Mouse (Mus musculus) adrenal gland, adult 2 months (tissue): ENCODE measurements at regions not wholly inside any gene's neighbourhood (a gene's known extent, or its start where the extent isn't known, plus 50 kb on each side); places are given as distances from the start of the nearest gene placed in this dataset.

Source experiments
- DNase-seq: peaks from one replicate; pipeline ENCODE4 v3.0.0; 2021

DNA sequence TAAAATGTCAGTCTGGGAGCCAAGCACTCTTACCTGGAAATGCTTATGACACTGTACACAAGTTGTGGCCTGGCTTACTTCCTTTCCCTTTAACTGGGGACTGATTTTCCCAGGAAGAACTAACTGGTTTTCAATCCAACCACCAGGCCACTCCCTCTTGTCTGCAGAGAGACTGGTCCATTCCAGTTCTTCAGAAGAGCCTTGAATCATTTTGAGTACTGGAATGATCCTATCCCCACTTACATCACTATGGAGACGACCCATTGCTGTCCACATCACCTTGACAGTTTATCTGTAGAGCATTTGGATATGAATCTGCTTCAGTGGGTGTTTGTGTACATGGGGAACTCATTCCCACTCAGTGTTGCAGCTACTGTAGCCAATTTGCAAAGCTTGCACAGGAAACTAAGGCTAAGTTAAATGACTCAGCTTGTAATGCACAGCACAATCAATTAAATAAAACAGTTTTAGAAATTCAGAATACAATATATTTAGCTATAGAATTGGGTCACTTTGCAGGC is 121.7 kb upstream of the Prep start:
- DNase-seq: no peak

DNA sequence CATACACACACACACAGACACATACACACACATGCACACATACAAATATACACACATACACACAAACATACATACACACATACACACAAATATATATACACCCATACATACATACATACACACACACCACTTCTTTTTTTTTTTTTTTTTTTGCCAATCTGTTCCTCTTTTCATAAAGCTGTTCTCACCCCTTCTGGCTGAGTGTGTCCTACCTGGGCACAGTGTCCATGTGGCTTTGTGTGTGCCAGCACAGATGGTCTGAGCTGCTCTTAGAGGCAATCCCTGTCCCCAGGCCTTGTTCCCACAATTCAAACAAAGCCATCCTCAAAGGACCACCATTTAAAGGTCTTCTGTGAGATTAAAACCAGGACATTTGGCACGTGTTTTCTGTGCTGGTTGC is 127.6 kb upstream of the Prep start:
- DNase-seq: no peak

DNA sequence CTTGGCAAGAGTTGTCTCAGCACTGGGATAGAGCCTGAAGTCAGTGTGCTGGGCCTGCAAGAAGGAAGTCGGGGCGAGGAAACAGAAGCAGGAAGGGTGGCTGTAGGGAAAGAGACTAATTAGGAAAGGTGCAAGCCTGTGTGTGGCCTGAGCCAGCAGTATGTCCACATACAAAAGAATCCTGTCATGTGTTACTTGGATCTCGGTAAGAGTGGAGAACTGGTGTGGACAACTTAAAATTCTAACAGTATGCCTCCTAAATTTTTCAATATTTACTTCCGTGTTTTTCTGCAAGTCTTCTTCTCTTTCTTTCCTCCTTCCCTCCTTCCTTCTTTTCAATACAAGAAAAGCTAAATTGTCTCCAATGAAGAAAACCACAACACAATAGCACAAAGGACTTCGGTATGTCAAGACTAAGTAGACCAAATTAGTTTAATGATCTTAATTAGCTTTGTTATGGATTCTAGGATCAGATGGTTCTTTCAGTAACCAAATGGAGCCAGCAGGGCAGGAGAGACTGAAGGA is 130.0 kb upstream of the Prep start:
- no peak for DNase-seq

DNA sequence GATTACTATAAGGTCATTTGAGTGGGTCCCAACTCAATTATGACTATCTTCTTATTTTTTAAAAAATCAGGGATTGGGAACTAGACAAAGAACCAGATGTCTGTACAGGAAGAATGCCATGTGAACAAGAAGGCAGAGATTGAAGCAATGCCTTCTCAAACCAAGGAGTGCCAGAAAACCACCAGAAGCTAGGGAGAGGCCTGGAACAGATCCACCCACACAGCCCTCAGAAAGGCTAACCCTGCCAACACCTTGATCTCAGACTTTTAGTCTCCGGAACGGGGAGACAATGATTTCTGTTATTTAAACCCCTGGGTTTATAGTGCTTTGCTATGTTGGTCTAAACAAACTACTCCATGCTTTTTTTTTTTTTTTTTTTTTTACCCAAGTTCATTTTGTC is 136.2 kb upstream of the Prep start:
- DNase-seq: no peak

DNA sequence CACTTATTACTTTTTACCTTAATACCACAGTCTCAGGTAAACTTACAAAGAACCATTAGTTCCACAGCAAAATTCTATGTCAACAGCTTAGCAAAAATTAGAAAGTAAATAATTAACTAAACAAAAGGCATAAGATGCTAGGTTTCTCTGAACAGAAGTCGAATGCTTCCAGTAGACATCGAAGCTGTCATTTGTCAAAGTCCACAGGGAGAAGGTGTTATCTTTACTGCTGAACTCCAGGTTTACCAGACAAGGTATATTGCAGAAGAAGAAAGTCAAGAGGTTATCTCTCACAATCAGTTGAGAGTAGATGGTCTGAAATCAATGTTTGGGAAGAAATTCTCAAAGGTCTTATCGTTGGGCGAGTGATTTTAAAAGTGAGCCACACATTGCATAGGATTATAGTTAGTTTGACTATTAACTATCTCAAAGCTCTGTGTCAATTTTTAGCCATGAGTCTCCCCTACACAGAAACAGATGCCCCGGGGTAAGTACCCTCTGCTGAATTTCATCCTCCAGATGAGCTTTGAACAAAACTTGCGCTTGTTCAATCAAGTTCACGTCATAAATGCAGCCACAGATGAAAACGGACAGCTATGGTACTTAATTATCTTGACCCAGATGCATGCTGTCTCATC is 153.1 kb upstream of the Prep start:
- DNase-seq: no peak

DNA sequence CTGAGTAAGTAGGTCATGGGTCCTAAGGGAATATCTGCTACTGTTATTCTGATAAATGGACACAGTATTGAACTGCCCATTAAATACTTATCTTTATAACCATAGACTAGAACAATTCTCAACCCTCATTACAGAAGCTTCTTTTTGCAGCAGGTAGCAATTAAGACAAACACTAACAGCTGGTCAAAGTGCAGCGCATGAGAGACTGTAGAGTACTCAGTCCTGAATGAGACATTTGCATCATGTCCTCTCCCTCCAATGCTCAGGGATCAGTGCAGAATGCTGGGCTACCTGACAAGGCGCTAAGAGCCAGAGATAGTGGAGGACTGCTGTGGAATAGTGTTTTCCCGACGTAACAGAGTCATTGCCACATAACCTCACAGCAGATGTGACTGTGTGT is 162.5 kb upstream of the Prep start:
- no peak for DNase-seq

DNA sequence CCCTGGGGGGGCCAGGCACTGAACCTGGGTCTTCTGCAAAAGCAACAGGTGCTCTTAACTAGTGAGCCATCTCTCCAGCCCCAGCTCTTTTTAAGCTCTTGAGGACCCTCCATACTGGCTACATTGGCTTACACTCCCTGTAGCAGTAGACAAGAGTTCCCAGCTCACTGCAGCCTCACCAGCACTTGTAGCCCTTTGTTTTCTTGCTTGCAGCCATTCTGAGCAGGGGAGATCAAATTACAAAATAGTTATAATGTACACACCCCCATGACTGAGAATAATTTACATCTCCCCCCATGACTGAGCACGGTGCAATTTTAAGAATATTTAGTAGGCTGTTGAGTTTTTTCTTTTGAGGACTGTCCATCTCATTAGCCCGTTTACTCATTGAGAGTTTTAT is 165.8 kb upstream of the Prep start:
- no peak for DNase-seq

DNA sequence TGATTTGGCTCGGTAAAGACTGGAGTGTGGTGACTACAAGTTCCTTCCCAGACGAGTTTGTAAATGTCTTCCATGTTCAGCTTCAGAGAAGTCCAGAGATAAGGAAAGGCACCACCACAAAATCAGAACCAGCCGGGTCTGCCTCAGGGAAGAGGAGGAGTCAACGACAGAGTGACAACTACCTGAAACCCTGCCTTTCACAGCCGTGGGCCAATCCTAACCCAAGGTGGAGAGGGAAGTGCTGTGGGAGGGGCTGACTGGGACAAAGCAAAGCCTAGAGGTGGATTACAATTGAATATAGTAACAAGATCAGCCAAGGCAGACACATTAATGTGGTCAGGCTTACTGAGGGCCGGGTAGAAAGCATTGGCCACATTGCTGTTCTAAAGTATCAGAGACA is 174.9 kb upstream of the Prep start:
- DNase-seq: no peak

DNA sequence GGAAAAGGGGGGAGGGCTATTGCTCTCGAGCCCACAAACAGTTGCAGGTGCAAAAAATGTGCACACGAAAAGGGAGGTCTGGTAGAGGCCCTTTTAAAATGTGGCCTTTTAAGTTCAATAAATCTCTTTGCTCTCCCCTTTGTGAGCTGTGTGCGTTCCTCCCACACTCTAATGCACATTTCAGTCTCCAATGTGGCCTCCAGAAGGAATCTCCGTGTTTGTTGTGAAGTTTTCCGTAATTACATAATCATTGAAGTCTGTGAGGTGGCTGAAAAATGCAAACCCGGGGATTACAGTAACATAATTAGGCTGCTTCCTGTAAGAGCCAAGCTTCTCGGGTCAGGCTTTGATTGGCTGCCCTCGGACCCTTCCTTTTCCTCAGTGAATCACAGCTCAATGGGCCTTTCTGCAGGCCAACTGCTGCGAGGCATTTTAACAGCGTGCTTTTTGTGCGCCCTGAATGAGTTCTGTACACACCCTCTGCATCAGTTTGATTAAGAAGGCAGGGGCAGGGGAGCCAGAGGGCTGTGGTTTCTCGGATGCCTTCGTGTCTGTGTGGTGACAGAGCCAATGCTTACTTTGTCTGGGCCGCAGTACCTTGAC is 179.8 kb upstream of the Prep start:
- DNase-seq: no peak

DNA sequence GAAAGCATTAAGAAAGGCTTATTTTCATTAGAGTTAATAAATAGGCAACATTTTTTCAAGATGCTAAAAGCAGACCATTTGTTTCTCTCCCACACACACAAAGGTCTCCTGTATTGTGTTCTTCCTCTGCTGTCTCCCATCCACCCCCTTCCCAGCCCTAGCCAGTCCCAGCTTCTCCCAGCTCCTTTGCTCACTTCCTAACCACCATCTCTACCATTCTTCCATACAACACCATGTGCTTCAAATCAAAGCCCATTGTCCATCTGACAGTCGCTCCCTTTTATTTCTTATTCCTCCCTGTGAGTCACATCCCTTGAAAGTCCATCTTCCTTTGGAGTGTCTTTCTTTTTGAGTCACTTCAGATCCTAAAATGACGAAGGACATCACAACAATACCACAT is 185.0 kb upstream of the Prep start:
- no peak for DNase-seq

DNA sequence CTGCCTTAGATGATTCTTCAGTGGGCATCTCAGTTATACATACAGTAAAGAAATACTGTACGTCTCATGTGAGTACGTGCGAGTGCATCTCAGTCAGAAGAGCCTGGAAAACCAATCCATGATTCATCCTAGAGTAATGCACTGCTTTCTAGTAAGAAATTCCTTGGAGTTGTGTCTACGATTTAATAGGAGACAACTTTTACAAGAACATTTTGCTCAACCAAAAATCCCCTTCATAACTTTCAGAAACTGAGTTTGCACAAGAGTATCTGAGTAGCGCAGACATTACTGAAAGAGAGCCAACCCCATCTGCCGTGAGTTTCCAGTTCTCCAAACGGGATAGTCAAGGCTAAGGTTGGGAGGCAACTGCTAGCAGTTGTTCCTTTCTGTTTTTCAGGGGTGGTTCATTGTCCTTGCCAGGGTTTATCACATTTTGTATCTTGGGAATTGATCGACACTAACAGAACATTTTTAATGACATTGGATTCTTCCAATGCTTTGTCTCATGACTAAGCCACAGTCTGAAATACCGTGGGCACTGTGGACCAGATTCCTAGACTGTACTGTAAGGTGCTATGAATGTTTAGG is 189.8 kb upstream of the Prep start:
- no peak for DNase-seq

DNA sequence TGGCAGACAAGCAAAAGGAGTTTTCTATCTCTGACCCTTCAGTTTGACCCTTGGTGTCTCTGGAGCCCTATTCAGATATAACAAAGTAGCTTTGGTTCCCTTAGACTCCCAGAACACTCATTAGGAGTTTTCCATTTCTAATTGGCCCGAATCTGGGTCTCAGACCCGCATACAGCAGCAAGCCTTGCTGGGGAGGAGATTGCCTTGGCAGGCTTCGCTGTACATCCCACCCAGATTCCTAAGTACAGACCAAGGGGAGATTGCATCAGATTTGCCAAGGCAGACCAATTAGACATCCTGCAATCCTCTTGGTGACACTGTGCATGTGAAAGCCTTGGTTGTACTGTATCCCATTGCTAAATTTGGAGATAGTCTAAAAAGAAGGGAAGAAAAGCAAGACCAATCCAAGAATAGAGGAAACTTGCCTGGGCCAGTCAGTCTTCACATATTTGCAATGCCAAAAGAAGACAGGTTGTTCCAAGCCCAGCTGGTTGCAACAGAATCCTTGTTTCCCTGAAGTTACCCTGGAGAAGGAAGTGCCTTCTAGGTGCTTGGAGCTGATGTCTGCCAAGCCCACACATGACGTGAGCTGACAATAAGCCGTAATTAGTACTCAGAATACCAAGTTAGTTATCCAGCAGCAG is 193.2 kb upstream of the Prep start:
- DNase-seq: no peak

DNA sequence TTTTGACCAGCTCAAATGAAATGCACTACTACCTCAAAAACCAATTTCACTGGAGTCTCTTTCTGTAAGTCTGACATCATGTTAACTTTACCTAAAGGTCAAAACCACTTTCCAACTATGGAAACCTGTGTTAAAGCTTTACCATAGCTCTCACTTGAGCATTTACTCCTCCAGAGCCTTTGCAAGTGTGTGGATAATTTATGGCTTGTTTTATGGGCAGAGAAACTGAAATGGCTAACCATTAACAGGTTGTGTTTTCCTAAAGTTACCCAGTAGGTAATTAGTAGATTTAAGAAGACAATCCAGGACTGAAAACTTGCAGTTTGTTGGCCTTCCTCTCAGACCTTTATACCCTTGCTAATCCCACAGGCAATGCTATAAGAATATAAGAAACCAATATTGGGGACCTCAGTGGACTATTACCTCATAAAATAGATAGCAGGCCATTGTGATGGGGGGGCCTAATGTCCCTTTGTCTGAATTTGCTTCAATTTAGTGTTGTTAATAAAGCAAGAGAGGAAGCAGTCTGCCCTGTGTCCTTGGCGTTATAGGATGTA is 202.7 kb upstream of the Prep start:
- no peak for DNase-seq

DNA sequence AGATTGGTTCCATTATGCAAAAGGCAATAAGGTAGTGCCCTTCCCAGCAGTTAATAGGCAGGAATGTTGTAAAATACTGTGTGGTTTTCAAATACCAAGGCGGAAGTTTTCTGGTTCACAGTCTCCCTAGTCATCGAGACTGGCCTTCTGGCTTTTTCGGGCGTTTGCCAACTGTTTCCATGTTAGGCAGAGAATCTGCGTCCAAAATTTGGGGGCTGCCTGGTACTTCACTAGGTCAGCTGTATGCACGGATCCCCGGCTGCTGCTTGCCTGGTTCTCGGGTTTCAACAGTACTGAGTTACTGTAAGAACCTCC is 204.7 kb upstream of the Prep start:
- no peak for DNase-seq

DNA sequence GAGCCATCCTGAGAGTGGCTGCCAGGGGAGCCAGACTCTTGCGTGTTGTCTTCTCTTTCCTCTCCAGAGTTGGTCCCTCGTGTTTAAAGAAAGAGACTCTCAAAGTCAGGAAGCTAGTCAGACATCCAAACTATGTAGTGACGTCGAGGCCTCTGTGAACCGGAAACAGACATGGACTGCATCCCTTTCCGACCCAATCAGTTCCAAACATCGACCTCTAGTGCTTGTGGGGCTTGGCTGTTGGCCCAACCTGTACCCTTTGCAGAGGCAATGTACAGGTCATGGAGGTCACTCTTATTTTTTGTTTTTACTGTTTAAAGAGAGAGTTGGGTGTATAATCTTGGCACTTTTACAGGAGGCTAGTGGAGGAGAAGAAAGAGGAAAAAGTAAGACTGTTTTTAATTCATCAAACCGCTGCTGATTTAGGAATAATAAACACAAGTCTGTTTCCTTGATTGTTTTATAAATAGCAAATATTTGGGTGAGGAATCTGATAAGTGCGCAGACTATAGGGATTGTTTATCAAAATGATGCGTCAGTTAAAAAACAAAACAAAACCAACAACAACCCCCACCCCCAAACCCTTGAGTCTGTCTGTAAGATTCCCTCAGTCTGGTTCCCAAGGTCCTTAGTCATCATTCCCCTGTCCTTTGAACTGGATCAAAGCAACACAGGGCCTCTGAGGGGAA is 205.2 kb upstream of the Prep start:
- DNase-seq: peak; percentile 51

DNA sequence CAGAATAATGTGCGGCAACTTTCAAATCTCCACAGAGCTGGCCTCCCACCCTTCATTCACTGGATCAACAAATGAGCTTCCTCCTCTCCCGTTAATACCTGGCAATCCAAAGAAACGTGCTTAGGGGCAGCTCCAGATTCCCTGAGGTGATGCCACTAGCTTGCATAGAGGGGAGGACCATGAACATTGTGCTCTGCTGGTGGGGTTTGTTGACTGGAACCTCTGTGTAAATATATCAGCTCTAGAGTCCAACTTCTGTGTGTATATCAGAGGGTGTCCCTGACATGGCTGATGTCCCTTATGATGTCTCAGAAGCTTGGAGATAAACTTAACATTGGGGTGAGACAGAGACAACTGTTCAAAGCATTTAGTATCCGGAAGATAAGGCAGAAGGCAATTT is 209.6 kb upstream of the Prep start:
- no peak for DNase-seq

DNA sequence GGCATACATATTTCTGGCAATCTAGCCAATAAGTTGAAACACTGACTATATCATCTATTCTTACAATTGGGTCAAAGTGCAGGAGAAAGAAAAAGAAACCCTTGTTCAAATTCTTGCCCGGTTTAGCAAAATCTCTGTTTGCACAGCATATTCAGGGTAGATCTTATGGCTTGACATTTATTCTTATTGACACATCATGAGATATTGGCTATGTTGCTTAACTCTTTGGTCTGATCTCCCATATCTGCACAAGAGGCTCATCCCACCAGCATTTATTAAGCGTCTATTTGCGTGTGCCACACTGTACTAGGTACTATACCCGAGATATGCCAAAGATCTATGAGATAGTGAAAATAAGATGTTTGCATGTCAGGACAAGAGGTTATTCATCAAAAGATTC is 212.9 kb upstream of the Prep start:
- no peak for DNase-seq

DNA sequence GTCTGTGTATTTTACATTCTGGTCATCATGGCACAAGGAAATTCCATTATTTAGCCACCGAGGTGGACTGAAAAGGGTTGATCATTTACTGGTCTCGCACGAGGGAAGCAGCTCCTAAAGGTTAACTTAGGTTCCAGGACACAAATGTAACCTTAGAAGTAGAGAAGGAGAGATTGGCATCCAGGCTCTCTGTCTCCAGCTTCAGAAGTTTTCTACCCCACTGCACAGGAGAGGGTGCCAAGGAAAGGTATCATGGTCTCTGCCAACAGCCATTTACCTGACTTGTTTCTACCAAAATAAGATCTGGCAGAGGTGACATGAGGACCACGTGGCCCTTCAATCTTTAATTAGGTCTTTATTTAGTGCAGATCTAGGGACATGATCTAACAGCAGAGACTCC is 218.0 kb upstream of the Prep start:
- DNase-seq: no peak

DNA sequence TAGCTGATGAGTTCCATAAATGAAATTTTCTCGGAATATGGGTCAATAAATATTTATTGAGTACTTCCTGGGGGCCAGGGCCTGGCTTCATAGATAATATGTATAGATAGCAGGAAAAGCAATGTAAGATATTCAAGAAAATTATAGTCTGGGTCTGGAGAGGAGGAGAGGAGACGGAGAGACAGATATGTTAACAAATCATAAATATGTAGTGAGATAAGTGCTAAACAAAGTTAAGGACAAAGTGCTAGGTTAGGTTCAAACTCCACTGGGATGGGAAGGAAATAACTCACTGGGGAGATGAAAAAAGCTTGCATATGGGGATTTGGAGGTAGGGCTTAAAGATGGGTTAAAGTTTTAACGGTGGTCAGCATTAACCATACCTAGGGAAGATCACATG is 220.2 kb upstream of the Prep start:
- DNase-seq: no peak

DNA sequence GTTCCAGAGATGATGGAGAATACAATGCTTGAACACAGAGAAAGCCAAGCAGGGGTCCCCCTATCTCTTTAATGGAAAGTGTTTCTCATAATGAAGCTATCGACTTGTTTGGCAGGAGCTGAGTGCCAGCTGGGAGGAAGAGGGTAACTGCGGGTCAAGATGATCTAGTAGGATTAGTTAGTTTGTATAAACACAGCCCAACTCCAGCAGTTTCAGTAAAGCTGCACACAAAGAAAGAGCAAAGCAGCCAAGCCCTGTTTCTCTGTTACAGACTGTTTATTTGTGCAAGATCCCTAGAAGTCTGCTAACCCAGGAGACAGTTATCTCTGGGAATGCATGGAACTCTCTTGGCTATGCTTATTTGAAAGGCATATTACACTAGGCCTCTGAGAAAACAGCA is 220.9 kb upstream of the Prep start:
- DNase-seq: no peak

DNA sequence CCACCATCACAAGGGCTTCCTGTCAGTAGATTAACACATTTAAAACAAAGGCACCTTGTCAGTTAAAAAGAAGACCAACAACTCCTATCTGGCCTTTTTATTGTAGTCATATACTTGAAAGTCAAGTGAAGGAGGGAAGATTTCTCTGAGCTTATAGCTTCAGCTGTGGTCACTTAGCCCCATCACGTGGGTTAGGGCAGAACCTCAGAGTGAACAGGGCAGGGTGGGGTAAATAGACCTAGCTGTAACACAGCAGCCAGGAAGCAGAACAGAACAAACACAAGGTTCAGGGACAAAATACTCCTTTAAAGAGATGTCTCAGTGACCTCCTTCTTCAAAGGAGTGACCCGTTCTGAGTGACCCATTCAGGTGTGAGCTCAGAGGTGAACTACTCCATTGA is 226.6 kb upstream of the Prep start:
- no peak for DNase-seq

DNA sequence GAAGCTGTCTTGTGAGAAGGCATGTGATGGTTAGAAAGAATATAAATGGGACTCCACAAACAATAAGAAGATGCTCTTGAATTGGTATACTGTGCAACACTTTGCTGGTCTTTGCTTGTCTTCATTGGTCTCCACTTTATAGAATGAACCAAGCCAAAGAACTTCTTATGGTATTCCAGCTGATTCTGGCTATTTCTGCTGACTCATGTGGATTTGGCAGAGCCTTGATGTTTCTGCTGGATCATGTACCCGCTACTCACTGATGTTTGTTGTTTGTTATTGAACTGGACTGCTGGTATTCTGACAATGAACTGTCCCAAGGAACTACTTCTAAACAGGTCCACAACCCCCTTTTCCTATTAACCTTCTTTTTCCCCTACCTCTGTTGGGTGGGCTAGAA is 234.5 kb upstream of the Prep start:
- no peak for DNase-seq

DNA sequence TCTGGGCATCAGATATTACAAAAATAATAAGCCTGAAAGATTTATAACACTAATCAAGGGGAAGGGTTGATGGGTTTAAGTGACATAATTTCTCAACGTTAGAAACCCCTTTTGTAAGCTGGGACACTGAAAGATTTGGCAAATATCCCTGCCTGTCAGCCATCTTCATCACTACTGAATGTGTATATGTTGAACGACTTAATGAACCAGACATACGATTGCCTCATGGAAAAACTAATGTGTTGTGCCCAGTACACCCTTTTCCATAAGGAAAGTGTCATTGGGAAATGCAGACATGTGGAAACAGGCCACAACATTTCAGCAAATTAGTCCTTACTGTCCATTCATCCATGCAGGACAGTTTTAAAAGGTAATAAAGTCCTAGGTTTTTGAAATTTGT is 240.7 kb upstream of the Prep start:
- DNase-seq: no peak
